Mouse (Mus musculus) bone marrow, adult 2 months (tissue): ENCODE results near the gene Pde7b.

Experiments
- CTCF ChIP-seq: fragments of 200-500 bp; IDR thresholded peaks from 2 replicates; pipeline ENCODE4 v1.5.1; 2011; ENCODE audit warnings: low read length, control low read depth; ENCODE audit not compliant: control insufficient read depth, insufficient read depth
- POLR2A ChIP-seq: fragments of 200-500 bp; IDR thresholded peaks from 2 replicates; pipeline ENCODE4 v1.6.1; 2011; ENCODE audit warnings: low read depth, mild to moderate bottlenecking, control low read depth, low read length, borderline replicate concordance; ENCODE audit not compliant: control insufficient read depth

GRCm38 (mm10) chr10:20671621-20672020 is 53.3 kb downstream of the Pde7b start:
- TF ChIP-seq CTCF (no peak), POLR2A (no peak)
